Mouse (Mus musculus): ENCODE measurements at regions not wholly inside any gene's neighbourhood (a gene's known extent, or its start where the extent isn't known, plus 50 kb on each side); places are given as distances from the start of the nearest gene placed in this dataset.
"Not testable (repeated sequence)": the region's sequence is repeated elsewhere in the genome, so short reads cannot be mapped to it uniquely, and the experiment has no call there.

DNA sequence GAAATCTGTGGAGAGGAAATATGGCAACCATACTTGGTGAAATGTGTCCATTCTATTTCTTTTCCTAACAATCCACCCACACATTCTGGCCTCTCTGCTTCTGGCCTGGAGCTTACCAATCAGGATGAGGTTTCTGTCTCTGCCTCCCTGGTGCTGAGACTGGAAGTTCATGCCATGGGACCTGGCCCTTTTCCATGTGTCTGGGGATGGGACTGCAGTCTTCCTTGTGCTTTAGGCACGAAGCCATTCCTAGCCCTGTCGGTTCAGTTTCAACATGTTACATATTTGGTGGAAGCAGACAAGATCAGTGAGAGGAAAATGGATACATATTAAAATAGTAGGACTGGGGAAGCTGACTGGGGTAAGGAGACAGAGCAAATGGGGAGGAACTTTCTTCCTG is 100.2 kb upstream of the Tcerg1l start:
- no peak for DNase-seq (ENCODE audit: low read depth, low spot score)

DNA sequence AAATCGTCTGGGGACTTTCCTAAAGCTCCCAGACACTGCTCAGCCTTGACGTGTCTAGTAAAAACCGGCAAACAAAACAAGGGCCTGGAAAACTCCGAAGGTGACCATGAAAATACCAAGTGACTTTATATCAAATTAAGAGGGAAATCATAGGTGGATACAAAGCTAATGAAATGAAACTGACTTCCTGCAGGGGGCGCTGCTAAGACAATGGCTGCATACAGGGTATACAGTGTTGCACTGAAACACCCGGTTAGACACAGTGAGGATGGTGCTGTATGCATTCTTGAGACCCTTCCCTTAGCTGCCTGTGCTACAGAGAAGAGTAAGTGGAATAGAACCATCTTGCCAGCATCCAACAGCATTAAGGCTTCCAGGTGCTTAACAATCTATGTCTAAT is 99.7 kb upstream of the Tcerg1l start:
- no peak for DNase-seq (ENCODE audit: low read depth, low spot score)

DNA sequence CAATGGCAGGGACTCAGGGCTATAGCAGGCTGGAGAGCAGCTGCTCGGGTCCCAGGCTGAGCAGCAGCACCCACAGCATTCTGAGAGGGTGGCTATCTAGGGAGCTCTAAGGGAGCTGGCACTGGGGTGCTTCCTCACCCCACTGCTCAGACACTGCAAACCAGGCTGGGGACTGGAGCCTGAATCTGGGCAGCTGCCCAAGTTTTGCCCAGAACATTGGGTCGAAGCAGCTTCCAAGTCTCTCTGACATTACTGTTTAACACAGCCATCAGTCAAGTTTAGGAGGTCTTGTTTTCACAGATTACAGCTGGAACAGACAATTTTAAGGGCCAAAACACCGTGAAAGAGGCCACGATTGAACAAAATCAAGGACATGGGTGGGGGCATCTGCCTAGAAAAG is 96.1 kb upstream of the Tcerg1l start:
- DNase-seq (ENCODE audit: low read depth, low spot score) = no peak

DNA sequence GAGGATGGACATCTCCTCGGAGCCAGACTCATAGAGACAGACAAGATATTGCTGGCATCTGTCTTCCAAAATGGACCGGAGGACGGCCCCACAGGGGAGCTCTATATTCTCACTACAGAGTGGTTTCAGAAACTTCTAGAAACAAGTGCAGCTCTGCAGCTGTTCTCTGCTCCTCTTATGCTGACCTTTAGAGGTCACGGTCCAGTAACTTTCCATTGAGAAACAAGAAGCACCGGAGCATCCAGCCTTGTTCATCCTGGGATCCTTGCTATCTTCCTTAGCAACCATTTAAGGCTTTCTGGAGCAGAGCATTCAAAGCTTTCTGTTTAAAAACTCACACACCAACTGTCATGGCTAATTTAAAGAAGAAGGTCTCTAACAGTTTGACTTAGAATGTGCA is 94.7 kb upstream of the Tcerg1l start:
- no peak for DNase-seq (ENCODE audit: low read depth, low spot score)

DNA sequence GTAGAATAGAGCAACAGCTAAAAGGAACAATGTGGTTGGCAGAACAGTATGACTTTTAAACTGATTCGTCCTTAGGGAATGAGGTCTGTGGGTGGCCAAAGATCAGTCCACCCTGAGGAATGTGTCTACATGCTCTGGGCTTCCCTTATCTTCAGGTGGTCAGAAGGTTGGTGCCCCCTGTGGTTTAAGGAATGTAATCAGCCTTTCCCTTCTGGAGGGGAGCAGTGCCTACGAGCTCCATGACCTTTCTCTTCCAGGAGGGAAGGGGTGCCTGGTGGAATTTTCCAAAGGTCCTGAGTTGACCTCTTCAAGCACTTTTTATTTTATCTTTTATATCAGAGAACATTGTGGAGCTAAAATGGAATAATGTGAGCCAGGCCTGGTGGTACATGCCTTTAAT is 91.9 kb upstream of the Tcerg1l start:
- no peak for DNase-seq (ENCODE audit: low read depth, low spot score)

DNA sequence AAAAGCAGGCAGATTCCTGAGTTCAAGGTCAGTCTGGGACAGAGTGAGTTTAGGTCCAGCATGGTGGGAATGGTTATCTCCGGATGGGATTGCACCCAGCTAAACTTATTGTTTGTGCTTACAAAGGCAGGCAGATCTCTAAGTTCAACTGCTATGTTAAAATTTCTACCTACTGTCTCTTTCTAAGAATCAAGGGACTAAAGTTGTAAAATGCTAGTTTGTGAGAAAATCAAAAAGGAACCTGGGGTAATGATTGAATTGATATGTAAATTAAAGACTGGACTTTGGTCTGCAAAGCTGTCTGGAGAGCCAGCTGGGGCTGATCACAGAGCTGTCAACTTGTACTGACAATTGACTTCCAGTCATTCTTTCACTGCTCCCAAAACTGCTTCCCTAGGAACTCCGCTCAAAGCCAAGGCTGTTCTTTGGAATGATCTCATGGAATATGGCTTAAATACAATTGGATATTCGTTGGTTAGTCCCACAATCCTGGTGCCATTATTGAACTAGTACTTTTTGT is 90.7 kb upstream of the Tcerg1l start:
- DNase-seq (ENCODE audit: low read depth, low spot score) = no peak

DNA sequence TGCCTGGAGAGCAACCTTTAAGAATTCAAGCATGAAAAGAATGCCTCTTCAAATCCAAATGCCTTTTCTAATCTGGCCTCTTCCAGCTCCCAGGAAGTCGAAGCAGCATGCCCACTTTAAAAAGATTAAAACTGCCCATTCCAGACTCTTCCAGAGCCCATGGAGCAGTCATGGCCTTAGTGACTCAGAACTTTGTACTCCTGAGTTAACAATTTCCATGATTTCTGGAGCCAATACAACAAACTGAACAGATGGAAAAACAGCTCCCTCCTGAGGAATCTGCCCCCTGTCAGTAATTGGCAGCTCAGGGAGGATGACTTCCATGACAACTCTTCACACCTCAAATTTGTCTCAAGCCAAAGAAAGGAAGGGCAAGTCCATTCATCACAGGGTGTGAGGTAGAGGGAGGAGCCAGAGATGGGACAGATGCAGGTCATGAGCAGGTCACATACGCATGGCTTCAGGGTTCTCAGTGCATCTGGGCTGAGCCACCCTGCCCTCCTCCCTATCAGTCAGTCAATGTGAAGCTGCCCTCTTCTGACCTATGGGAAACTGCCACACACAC is 75.4 kb upstream of the Tcerg1l start:
- DNase-seq (ENCODE audit: low read depth, low spot score) = no peak

DNA sequence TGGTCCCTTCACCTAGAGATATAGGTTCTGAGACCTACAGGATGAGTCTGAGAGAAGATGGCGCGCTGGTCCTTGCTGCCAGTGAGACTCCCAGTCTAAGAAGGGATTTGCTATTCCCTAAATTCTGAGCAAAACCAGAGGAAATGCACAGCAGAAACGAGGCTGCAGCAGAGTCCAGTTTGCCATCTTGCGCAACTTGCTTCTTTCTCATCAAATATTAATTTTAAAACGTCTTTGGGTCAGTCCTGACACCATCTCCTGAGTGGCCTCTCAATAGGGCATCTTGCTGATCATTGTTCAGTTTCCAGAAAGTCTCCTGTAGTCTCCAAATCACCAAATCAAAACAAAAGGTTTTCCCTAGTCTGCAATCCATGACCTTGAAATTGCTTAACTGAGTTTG is 74.8 kb upstream of the Tcerg1l start:
- no peak for DNase-seq (ENCODE audit: low read depth, low spot score)

DNA sequence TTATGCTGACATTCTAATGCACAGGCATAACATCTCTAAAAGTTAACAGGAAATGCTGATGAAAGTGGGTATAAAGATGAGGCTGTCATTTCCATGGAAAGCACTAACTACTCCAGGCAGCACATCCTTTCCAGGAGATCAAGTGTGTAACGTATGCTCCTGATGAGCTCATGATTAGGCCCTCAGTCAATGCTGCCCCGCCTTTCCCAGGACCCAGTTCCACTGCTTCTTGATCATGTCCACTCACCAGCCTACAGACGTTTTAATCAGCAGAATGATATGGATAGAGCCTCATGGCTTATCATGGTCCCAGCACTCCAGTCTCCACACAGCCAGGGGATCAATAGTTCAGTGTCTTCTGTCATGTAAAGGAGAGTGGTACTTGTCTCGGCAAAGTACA is 71.7 kb upstream of the Tcerg1l start:
- no peak for DNase-seq (ENCODE audit: low read depth, low spot score)

DNA sequence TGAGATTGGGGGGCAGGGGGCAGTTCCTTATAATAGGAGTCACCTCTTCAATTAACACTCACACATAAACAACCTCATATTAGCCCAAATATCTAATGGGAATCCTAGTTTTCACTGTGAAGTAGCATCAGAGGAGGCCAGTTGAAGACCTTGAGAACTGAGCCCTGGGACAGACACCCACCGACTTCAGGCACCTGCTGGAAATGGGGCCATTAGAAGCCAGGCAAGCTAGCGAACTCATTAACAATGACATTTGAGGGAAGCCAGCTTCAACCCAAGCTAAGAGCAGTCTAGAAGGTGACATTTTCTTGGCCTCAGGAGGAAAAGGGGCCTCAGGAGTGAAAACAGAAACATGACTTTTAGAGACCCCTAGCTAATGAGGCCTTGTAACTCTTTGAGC is 70.9 kb upstream of the Tcerg1l start:
- no peak for DNase-seq (ENCODE audit: low read depth, low spot score)

DNA sequence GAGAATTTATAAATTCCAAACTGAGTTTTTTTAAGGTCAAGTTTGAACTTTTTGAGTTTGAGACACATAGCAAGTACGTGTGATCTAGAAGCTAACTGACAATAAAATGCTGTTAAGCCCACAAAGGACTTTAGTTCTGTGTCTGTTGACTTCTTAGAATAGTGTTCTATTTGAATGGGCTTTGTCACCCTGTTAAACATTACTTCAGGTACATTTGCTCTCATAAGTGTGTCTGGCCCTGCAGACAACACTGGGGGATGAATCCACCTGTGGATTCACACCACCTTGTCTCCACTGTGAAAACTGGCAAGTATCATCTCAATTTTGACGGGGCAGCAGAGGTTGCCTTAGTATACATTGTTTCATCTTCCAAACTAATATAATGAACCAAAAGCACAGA is 70.5 kb upstream of the Tcerg1l start:
- DNase-seq (ENCODE audit: low read depth, low spot score) = no peak

DNA sequence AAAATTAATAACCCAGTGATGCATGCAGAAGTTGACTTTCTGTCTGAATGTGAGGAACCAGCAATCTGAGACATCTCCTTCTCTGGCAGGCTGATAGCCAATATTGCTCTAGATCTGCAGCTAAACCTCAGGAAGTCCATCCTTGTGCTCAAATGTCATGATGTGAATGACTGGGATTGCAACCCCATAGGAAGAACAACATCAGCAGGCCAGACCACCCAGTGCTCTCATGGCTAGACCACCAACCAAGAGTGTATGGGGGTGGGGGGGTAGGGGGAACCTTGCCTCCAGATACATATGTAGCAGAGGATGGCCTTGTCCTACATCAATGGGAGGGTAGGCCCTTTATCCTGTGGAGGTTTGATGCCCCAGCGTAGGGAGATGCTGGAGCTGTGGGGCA is 69.9 kb upstream of the Tcerg1l start:
- DNase-seq (ENCODE audit: low read depth, low spot score) = no peak

DNA sequence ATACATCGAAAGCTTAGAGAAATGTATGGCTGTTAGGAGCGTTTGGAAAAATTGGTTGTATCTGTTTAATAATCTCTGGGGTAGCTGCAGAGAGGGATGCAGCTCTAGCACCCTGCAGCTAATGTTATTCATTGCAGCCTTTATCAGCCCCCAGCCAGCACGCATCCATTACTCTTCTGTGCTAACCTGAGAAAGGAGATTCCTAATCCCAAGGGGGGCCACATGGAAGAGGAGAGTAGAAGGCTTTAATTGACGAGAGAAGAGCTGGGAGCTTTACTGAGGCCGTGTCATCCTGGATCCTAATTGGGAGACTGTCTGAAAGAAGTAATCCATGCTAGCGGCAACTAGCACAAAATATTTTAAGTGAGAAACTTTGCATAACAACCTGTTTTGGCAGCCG is 60.4 kb upstream of the Tcerg1l start:
- no peak for DNase-seq (ENCODE audit: low read depth, low spot score)

DNA sequence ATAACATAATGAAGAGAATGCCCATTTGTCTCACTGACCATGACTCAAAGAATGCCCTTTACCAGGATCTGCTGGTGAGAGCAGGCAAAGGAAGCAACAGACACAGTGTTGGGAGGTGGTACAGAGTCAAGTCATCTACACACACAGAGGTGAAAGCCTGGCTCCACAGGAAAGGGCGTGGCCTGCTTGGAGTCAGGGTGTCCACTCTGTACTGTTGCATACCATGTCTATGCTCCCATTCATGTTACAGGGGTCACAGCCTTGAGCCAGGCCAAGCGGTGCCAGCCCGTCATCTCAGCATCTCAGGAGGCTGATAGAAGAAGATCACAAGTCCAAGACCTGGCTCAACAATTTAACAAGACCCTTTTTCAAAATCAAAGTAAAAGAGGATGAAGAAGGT is 57.8 kb upstream of the Tcerg1l start:
- DNase-seq (ENCODE audit: low read depth, low spot score) = no peak

DNA sequence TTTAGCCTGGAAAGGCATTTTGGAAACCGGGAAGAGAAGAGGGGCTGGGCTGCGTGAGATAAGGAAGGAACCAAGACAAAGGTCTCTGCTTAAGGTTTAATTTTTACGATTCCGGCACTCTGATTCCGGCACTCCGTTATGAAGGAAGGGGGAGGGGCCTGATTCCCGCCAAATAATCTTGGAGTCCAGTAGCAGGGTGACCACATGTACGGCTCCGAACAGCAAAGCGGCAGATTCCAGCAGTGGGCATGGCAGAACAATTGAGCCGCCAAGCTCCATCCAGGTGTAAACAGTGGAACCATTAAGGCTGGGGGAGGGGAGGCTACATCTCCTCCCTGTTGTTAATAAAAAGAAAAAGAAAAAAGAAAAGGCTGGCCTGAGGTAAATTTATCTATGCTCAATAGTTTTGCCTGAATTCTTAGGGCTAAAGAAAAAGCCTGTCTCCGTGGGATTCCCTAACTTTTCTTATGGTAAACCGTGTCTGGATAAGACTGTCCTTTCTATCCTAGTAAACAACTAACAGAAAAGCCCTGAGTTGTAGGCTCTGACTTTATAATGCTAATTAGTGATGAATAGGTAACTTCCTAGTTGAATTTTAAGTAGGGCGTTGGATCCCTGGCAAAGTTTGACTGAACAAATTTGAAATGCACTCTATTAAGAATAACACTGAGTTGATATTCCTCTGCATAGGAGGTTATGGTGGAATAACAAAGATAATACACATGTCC is 57.1 kb upstream of the Tcerg1l start:
- not testable (repeated sequence) for DNase-seq (ENCODE audit: low read depth, low spot score)

DNA sequence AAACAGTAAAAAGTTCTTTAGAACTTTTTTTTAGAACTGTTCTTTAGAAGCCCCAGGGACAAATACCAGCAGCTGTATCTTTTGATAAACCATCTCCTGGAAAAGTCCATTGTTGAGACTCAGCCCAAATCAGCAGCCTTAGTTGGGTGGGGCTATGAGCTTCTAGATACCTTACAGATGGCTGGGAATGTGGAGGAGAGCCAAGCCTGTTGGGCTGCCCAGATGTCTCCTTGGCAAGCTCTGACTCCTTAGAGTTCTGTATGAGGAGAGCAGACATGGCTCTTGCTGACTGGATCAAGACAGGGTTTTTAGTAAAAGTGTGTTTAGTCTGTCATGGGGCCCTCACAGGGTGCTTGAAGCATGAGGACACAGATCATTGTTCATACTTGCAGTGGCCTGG is 53.8 kb upstream of the Tcerg1l start:
- DNase-seq (ENCODE audit: low read depth, low spot score) = no peak

DNA sequence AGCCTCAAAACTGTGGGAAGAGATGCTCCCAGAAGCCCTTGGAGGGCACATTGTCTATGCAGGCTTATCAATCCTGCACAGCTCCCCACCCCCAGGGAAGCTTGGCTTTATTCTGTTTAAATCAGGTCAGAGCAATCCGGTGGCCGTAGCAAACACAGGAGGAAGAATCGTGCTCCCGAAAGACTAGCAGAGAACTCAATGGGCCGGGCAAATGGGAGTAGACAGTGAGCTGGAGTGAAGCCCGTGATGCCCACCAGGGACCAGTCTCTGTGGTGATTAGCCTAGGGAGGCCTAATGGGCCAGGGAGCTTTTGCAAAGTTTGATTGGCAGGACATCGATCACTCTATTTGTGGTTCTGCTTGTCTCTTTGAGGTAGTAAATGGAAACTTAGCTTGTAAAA is 51.0 kb upstream of the Tcerg1l start:
- no peak for DNase-seq (ENCODE audit: low read depth, low spot score)

Measured in brain, embryonic 18.5 days (tissue).